Mouse (Mus musculus) telencephalon, adult 2 months (tissue): ENCODE results near the gene Gm20388.
A peak's percentile ranks its signal among the peaks of the same experiment; 100 is the strongest.

ENCODE experiments used
- DNase-seq: peaks from one replicate; pipeline ENCODE4 v3.0.0-alpha.2; 2011; ENCODE audit warnings: low read depth, low spot score

Gene Gm20388

DNA sequence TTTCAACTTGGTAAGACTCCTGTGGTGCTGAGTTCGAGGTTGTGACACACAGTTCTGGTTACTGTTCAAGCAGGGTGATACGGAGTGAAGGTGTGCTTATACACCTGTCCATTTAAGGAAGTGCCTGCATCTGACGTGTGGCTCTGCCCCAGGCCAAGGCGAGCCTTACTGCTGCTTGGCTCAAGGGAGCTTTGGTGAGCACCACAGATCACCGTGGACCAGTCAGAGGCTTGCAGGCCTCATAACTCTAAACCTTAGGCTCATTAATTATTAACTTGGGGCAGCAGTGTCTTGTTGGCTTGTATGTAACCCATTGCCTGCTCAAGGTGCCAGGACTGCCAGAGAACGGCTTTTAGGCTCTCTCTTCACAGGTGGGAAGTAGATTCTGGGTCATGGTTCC is 4338.0 kb downstream of the Gm20388 start:
- no peak for DNase-seq

- no peak for DNase-seq
Measured at GRCm38 (mm10) chr8:124250255-124250654, 4339.6 kb downstream of the Gm20388 start.

- no peak for DNase-seq
Measured at GRCm38 (mm10) chr8:124250785-124251184, 4340.1 kb downstream of the Gm20388 start.

DNA sequence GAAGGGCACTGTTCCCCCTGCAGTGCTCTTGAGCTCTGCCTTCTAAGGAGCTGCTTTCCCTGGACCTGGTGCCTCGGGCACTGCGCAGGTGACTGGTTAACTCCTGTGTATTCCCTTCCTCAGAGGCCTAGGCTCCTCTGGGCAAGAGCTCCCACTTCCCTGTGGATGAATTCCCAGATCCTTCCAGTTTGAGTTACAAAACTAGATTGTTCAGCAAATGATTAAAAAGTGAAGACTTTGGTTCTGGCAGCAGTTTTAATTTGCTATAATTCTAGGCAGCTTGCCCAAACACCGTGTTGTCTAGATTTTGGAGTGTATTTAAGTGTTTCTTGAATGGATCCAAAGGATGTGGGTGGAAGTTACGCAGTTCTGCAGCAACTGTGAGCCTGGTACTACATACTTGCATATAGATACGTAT is 4341.9 kb downstream of the Gm20388 start:
- peak; percentile 78 for DNase-seq

DNA sequence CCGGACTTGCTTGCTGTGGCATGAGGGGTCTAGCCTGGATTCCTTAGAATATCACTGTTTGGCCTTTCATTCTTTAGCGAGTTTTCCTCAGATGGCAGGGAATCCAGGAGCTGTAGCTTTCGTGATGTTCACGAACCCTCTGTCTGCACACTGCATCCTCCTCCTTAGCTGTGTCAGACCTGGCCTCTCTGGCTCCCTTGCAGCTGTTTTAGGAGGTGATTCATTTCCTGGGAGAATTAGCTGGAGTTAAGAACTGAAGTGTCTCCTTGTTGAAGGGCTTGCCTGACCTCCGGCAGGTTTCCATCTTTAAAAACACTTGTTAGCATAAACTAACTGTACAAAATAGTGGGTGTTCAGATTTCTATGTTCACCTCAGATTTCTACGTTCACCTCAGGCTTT is 4343.3 kb downstream of the Gm20388 start:
- DNase-seq: no peak

DNA sequence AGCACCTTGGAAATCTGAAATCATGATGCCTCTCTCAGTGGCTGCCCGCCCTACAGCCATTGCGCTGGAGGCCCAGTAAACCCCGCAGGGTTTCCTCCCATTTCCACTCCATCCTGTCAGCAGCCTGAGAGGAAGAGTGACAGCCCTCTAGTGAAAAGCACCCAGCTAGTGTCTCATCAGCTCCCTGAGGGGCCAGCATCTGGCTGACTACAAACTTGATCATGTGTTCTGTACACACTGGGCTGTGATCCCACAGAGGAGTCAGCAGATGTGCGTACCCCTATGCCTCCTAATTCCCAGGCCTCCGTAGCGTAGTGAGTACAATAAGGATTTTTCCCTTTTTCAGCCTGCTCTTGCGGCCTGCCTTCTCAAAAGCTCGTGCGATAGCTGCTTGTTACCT is 4346.2 kb downstream of the Gm20388 start:
- no peak for DNase-seq

DNA sequence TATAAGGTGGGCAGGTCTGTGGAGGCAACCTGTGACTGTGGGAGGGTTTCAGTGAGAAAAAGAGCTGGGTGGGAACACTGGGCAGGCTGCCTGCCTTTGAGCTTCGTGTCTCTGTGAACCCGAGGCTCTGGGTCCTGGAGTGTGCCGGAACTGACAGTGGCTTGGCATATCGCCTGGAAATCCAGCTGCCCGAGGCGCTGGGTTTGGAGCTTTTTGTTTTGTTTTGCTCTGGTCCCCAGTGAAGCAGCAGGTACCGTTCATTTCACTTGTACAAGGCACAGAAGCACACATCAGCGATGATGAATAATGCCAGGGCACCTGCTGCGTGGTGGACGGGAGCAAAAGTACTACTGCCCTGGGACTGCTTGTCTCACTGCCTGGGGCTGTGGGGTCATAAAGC is 4346.7 kb downstream of the Gm20388 start:
- no peak for DNase-seq

- no peak for DNase-seq
Measured at GRCm38 (mm10) chr8:124259146-124259545, 4348.5 kb downstream of the Gm20388 start.

- DNase-seq: no peak
Measured at GRCm38 (mm10) chr8:124259925-124260324, 4349.3 kb downstream of the Gm20388 start.

DNA sequence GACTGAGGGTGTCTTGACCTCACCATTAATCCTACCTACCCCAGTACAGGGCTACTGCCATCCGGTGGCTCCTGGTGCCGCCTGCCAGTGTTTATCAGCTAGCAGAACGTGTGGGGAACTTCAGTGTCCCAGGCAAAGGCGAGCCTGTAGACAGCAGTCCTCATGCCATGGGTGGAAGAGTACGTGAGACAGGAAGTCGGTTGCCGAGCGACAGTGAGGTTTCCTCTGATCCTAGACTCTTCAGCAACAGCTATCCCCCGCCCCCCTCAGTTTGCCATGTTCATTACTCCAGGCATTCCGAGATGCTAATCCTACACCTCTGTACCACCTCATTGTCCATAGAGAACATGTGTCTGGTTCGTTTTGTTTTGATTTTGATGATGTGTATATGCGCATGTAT is 4349.7 kb downstream of the Gm20388 start:
- DNase-seq: no peak

DNA sequence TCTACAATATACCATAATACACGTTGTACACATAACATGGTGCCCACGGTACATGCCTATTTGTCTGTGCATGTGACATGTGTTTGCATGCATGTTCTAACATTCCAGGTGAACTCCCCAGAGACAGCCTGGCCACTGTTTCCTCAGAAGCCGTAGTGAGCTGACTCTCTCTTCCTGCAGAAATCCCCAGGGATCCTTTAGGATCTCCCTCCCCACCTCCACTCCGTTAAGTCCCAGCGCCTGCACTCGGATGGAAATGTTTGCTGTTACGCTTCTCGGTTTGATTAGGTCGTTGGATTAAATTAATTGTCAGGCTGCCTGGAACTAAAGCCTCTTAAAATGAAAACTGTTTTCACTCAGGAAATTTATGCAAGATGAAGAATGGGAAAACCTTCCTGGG is 4352.4 kb downstream of the Gm20388 start:
- DNase-seq: no peak

GRCm38 (mm10) chr8:124264032-124264431 is 4353.4 kb downstream of the Gm20388 start:
- no peak for DNase-seq

- DNase-seq: no peak
Measured at GRCm38 (mm10) chr8:124264671-124265070, 4354.0 kb downstream of the Gm20388 start.

DNA sequence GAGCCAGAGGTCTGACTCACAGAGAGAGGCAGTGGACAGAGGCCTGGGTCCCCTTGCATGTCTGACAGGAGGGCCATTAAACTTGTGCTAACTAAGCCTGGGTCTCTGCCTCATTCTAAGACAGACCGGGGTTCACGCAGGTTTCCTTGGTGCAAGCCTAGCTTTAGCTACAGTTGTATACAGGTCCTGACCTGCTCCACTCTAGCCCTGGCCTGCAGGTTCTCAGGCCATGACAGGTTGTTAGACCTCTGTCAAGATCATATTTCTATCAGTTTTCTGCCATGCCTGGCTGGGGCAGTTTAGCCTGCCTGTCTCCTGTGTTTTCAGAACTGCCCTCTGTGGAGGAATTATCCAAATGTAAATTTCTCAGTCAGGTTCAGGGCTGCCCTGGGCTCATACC is 4354.5 kb downstream of the Gm20388 start:
- DNase-seq: no peak

- no peak for DNase-seq
Measured at GRCm38 (mm10) chr8:124265798-124266197, 4355.2 kb downstream of the Gm20388 start.

GRCm38 (mm10) chr8:124267206-124267605 is 4356.6 kb downstream of the Gm20388 start:
- DNase-seq: no peak

DNA sequence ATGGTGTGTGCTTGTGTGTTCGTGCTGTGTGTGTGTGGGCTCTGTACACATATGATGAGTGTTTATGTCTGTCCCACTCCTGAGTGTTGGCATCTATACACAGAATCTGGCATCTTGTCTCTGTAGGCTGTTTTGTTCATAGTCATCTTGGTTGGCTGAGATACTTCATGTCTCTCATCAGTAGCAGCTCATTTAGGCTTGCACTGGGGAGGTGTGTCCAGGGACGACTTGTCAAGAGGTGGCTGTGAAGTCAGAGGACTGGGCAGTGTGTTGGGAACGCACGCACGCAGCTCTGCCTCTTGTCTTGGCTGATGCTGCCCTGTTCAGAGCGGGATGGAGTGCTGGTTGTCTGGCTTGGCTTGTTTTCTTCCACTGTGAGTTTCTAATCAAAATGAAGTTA is 4359.9 kb downstream of the Gm20388 start:
- no peak for DNase-seq

- no peak for DNase-seq
Measured at GRCm38 (mm10) chr8:124270904-124271303, 4360.3 kb downstream of the Gm20388 start.

DNA sequence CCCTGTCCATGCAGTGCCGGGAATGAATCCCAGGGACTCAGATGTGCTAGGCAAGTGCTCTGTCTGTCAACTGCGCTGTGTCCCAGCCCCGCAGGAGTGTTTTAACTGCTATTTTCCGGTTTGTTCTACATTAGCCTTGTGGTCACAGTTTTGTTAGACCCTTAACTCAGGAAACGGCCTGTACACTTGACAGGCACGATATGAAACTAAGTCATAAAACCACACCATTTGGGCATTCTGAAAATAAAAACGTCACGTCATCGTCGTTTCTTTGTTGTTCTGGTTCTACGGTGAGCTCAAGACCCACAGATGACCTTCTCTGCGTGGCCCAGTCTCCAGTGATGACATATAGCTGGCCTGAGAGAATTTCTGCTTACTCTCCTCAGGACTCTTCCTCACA is 4360.9 kb downstream of the Gm20388 start:
- no peak for DNase-seq

- no peak for DNase-seq
Measured at GRCm38 (mm10) chr8:124272792-124273191, 4362.2 kb downstream of the Gm20388 start.

DNA sequence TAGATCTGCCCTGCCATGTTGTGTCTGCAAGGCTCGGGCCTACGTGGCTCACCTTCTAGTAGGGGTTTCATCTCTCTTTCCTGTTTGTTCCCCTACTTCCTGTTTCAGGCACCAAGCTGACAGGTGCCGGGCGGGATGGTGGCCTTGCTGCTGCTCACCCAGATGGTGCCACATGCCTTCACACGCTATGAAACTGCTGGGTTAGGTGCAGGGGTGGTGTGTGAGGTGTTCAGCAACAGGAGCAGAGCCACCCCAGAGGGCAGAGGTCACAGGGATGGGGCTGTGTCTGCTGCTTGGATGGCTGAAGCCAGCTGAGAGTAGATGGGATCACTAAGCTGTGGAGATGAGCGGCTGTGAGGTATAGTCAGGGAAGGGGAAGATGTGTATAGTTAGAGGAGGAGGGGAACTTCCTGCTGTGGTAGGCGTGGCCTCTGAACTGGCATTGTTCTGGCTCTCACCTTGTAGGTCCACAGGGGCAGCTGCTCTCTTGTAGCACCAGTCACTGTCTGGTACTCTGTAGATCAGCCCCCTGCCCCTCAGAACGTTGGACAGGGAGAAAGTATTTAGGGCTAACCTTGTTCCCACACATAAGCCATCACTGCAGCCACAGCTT is 4363.1 kb downstream of the Gm20388 start:
- no peak for DNase-seq

DNA sequence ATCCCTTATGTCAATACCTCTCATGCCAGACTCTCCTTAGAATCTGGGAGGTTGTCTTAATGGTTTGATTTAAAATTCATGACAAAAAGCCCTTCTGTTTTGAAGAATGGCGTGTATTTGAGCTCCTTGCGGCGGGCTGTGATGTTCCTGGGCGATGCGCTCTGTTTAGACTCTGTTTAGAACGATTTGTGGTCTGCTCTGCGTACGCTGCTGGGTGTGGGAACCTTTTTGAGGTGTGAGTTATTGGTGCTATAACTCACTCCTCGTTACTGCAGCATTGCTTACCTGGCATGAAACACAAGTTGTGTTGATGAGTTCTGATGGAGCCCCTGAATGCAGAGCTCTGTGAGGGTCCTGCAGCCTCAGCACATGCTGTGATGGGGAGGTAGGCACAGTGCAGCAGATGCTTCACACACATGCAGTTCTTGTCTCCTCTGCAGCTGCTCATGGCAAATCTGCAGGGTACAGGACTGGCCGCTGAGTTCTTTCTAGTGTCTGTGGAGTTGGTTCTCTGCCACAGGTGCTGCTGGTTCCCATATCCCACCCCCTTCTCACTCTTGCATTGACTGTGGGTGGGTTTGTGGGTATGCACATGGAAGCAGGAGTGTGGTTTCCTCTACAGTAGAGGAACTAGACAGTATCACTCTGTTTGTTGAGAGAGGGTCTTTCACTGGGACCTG is 4363.9 kb downstream of the Gm20388 start:
- no peak for DNase-seq

GRCm38 (mm10) chr8:124275377-124276071 is 4364.9 kb downstream of the Gm20388 start:
- DNase-seq: peak; percentile 76
